ENCODE assay signal across 7 mouse cellular contexts in the genomic region with DNA sequence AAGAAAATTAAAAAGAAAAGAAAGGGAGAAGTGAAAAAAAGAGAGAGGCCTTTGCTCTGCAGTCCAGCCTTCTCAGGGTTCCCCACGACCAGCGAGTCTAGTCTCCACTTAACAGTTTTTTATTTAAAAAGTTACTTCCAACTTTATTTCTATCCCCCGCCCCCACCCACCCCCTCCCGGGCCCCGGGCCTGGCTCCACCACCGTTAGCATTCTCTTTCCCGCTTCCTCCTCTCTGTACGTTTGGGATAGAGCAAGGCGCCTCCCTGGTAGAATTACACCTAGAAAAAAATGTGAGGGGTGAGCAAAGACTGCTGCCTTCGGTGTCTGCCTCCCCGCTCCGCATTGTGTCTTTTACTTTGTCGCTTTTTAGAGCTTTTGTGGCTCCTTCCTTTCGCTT. TPM values are rescaled to one million over a fixed set of nuclear protein-coding genes. Genes with fewer than 3 reads are reported as not detected.
DNase-seq lines count a peak whose midpoint lies in the region; ATAC-seq and TF ChIP-seq lines count a peak whose summit lies in the region.

No protein-coding gene starts in this region.

- no peaks in the 10 kb centered on the region for H3K27me3 ChIP-seq in lung, postnatal 0 days (replicated peaks; ENCODE audit: insufficient read depth, low read length)
- H3K27me3 ChIP-seq in forebrain, embryonic 14.5 days (replicated peaks; ENCODE audit: control insufficient read depth, insufficient read depth, low read length): no peaks in the 10 kb centered on the region
- H3K27me3 ChIP-seq in limb, embryonic 14.5 days (ENCODE audit: control insufficient read depth, insufficient read depth, low read length): no peaks in the 10 kb centered on the region
- H3K27me3 ChIP-seq in stomach, embryonic 14.5 days (ENCODE audit: control insufficient read depth, insufficient read depth, low read length): no peaks in the 10 kb centered on the region

- TF ChIP-seq POLR2A in limb, embryonic 14.5 days (IDR thresholded peaks at IDR 0.05; ENCODE audit: borderline replicate concordance, extremely low read depth, insufficient read depth, insufficient read length): no peak

- TF ChIP-seq EP300 in lung, postnatal 0 days (IDR thresholded peaks at IDR 0.05): no peak

- H3K9me3 ChIP-seq in lung, postnatal 0 days (ENCODE audit: low read length): no peaks in the 10 kb centered on the region
- H3K9me3 ChIP-seq in forebrain, embryonic 14.5 days (replicated peaks; ENCODE audit: control insufficient read depth, low read length): no peaks in the 10 kb centered on the region
- no peaks in the 10 kb centered on the region for H3K9me3 ChIP-seq in limb, embryonic 14.5 days (ENCODE audit: control insufficient read depth, low read length)
- no peaks in the 10 kb centered on the region for H3K9me3 ChIP-seq in stomach, embryonic 14.5 days (ENCODE audit: control insufficient read depth, low read depth, low read length)

- ATAC-seq in lung, postnatal 0 days: no peak
- peak; percentile 49 for ATAC-seq in forebrain, embryonic 14.5 days
- peak; percentile 50 for ATAC-seq in limb, embryonic 14.5 days (ENCODE audit: low FRiP score, low read depth)
- peak; percentile 71; the same call in 1 of the 2 replicates for ATAC-seq in stomach, embryonic 14.5 days (ENCODE audit: insufficient number of reproducible peaks, insufficient read depth, low FRiP score, low read depth)

- no peak for TF ChIP-seq CTCF in lung, postnatal 0 days (IDR thresholded peaks at IDR 0.05)

- no peaks in the 10 kb centered on the region for H3K4me1 ChIP-seq in lung, postnatal 0 days (ENCODE audit: insufficient read depth, low read depth, low read length)
- H3K4me1 ChIP-seq in forebrain, embryonic 14.5 days (ENCODE audit: control insufficient read depth, insufficient read depth, low read length): peaks cover 12% of the 10 kb centered on the region
- H3K4me1 ChIP-seq in limb, embryonic 14.5 days (ENCODE audit: control insufficient read depth, insufficient read depth, low read length): peaks cover 49% of the 10 kb centered on the region
- peaks cover 16% of the 10 kb centered on the region for H3K4me1 ChIP-seq in stomach, embryonic 14.5 days (ENCODE audit: control insufficient read depth, insufficient read depth, low read length)

- H3K36me3 ChIP-seq in lung, postnatal 0 days (ENCODE audit: insufficient read depth, low read length): no peaks in the 10 kb centered on the region
- H3K36me3 ChIP-seq in forebrain, embryonic 14.5 days (ENCODE audit: control insufficient read depth, insufficient read depth, low read length): no peaks in the 10 kb centered on the region
- no peaks in the 10 kb centered on the region for H3K36me3 ChIP-seq in limb, embryonic 14.5 days (ENCODE audit: control insufficient read depth, insufficient read depth, low read length)
- H3K36me3 ChIP-seq in stomach, embryonic 14.5 days (ENCODE audit: control insufficient read depth, insufficient read depth, low read length): no peaks in the 10 kb centered on the region

- DNase-seq in lung, postnatal 0 days (ENCODE audit: low spot score): peak; percentile 20
- no peak for DNase-seq in lung, postnatal 4 days
- no peak for DNase-seq in forebrain, embryonic 14.5 days (ENCODE audit: low spot score)
- DNase-seq in limb, embryonic 14.5 days (ENCODE audit: low spot score): no peak
- DNase-seq in layer of hippocampus, adult 11-12 months (ENCODE audit: low spot score): no peak
- DNase-seq in spleen, adult 18-20 months: no peak

- peak overlapping the region; percentile 27 for H3K4me3 ChIP-seq in lung, postnatal 0 days (ENCODE audit: low read depth, low read length)
- H3K4me3 ChIP-seq in forebrain, embryonic 14.5 days (ENCODE audit: low read depth, low read length): no peak overlapping the region
- no peak overlapping the region for H3K4me3 ChIP-seq in limb, embryonic 14.5 days (replicated peaks; ENCODE audit: low read length)
- H3K4me3 ChIP-seq in stomach, embryonic 14.5 days (ENCODE audit: low read depth, low read length): no peak overlapping the region

- H3K4me2 ChIP-seq in lung, postnatal 0 days (replicated peaks; ENCODE audit: low read depth, low read length): peak overlapping the region; percentile 53
- H3K4me2 ChIP-seq in forebrain, embryonic 14.5 days (ENCODE audit: low read length): peak overlapping the region; percentile 15
- H3K4me2 ChIP-seq in limb, embryonic 14.5 days (replicated peaks; ENCODE audit: low read depth, low read length, severe bottlenecking): peak overlapping the region; percentile 32
- H3K4me2 ChIP-seq in stomach, embryonic 14.5 days (replicated peaks; ENCODE audit: low read depth, low read length): peak overlapping the region; percentile 25; the same call in 1 of the 2 replicates

- H3K27ac ChIP-seq in lung, postnatal 0 days (ENCODE audit: low read length): no peak overlapping the region
- peak overlapping the region; percentile 10; the same call in 1 of the 2 replicates for H3K27ac ChIP-seq in forebrain, embryonic 14.5 days (ENCODE audit: low read depth, low read length)
- H3K27ac ChIP-seq in limb, embryonic 14.5 days (replicated peaks; ENCODE audit: low read depth, low read length): peak overlapping the region; percentile 81
- peak overlapping the region; percentile 88 for H3K27ac ChIP-seq in stomach, embryonic 14.5 days (ENCODE audit: low read length)

- H3K9ac ChIP-seq in lung, postnatal 0 days (replicated peaks; ENCODE audit: low read depth): 0 out of 2 replicates have a peak overlapping the region, but pooled peaks have one; percentile 16
- peak overlapping the region; percentile 22; the same call in 1 of the 2 replicates for H3K9ac ChIP-seq in forebrain, embryonic 14.5 days (ENCODE audit: low read length)
- peak overlapping the region; percentile 17; the same call in 1 of the 2 replicates for H3K9ac ChIP-seq in limb, embryonic 14.5 days (ENCODE audit: low read depth, low read length, severe bottlenecking)
- H3K9ac ChIP-seq in stomach, embryonic 14.5 days (replicated peaks; ENCODE audit: low read depth, low read length): no peak overlapping the region

- 12% methylated on average over 14 of the region's 14 CpGs for WGBS in lung, postnatal 0 days
- WGBS in forebrain, embryonic 14.5 days: 3% methylated on average over 14 of the region's 14 CpGs
- 6% methylated on average over 14 of the region's 14 CpGs for WGBS in limb, embryonic 14.5 days
- 4% methylated on average over 14 of the region's 14 CpGs for WGBS in stomach, embryonic 14.5 days

RNA-seq across cellular contexts. Expression of a gene that starts 51.7 kb away (rescaled TPM):
- 3.6 and 3.7 TPM in 2 replicates for polyA plus RNA-seq in lung, postnatal 0 days (2015; fragmentation: Nextera tagmentation; extraction: Ambion mirVana)
- 3.8 and 4.5 TPM in 2 replicates for polyA plus RNA-seq in forebrain, embryonic 14.5 days (2014; fragmentation: Nextera tagmentation; extraction: Ambion mirVana)
- polyA plus RNA-seq in limb, embryonic 14.5 days (2012; rRNA removed): 10.6 and 13.0 TPM in 2 replicates
- polyA plus RNA-seq in limb, embryonic 14.5 days (2014; fragmentation: Nextera tagmentation; extraction: Ambion mirVana): 7.9 and 8.1 TPM in 2 replicates
- polyA plus RNA-seq in stomach, embryonic 14.5 days (2014; fragmentation: Nextera tagmentation; extraction: Ambion mirVana): 9.3 and 10.0 TPM in 2 replicates
